In genomic region chr10:91436091-91436569, GRCm38 (mm10) we compare ENCODE assay signal across 12 mouse cellular contexts.
DNase-seq lines count a peak whose midpoint lies in the region; ATAC-seq lines count a peak whose summit lies in the region.
"Had no signal": no experiment of that assay in that cellular context is flagged by ENCODE, and none has a peak within 500 bp of the region (broad histone marks: within the 10 kb centered on the region; RNA-seq: fewer than 3 reads in every experiment).

No protein-coding gene starts in this region.

- H3K4me1 ChIP-seq in hindbrain, embryonic 15.5 days (replicated peaks): peaks cover 14% of the 10 kb centered on the region
- 0 out of 2 replicates have a peak, but pooled peaks cover 3% of the 10 kb centered on the region for H3K4me1 ChIP-seq in hindbrain, embryonic 10.5 days (replicated peaks)
- peaks cover 21% of the 10 kb centered on the region for H3K4me1 ChIP-seq in limb, embryonic 13.5 days

- H3K27me3 ChIP-seq in hindbrain, embryonic 15.5 days: no peaks in the 10 kb centered on the region
- no peaks in the 10 kb centered on the region for H3K27me3 ChIP-seq in hindbrain, embryonic 10.5 days (ENCODE audit: insufficient read depth, poor library complexity, severe bottlenecking)
- H3K27me3 ChIP-seq in limb, embryonic 13.5 days: 0 out of 2 replicates have a peak, but pooled peaks cover 4% of the 10 kb centered on the region

- 22% methylated on average over 9 of the region's 9 CpGs for WGBS in hindbrain, embryonic 15.5 days
- WGBS in hindbrain, embryonic 10.5 days: 67% methylated on average over 9 of the region's 9 CpGs
- 4% methylated on average over 9 of the region's 9 CpGs for WGBS in limb, embryonic 13.5 days

- no peak for DNase-seq in hindbrain, embryonic 10.5 days (ENCODE audit: low spot score)
- peak; percentile 5 for DNase-seq in ovary, postnatal 36 days (ENCODE audit: low spot score)
- no peak for DNase-seq in ovary, postnatal 14 days (ENCODE audit: low spot score)
- DNase-seq in left cerebral cortex, postnatal 4 days: no peak
- no peak for DNase-seq in frontal cortex, postnatal 14 days (ENCODE audit: low spot score in 2 of 2)
- DNase-seq: cerebellum, postnatal 36 days; lung, postnatal 36 days; right cerebral cortex, postnatal 4 days had no signal

- intact Hi-C loops in left cerebral cortex, postnatal 4 days (cut with DNase I): no loop called here

- H3K9me3 ChIP-seq in hindbrain, embryonic 15.5 days: no peaks in the 10 kb centered on the region
- H3K9me3 ChIP-seq in hindbrain, embryonic 10.5 days: no peaks in the 10 kb centered on the region
- no peaks in the 10 kb centered on the region for H3K9me3 ChIP-seq in limb, embryonic 13.5 days

- ATAC-seq in hindbrain, embryonic 15.5 days (ENCODE audit: low FRiP score, low read depth): peak; percentile 48; the same call in 1 of the 2 replicates
- peak; percentile 74 for ATAC-seq in limb, embryonic 13.5 days (ENCODE audit: low FRiP score, low read depth)
- ATAC-seq: forebrain, embryonic 14.5 days had no signal

- no peak overlapping the region for H3K9ac ChIP-seq in hindbrain, embryonic 15.5 days
- H3K9ac ChIP-seq in limb, embryonic 13.5 days: no peak overlapping the region

- no peak overlapping the region for H3K4me2 ChIP-seq in hindbrain, embryonic 15.5 days
- H3K4me2 ChIP-seq in limb, embryonic 13.5 days (replicated peaks): peak overlapping the region; percentile 30; the same call in 1 of the 2 replicates

- H3K4me3 ChIP-seq in hindbrain, embryonic 15.5 days: no peak overlapping the region
- H3K4me3 ChIP-seq in hindbrain, embryonic 10.5 days: no peak overlapping the region
- H3K4me3 ChIP-seq in limb, embryonic 13.5 days: no peak overlapping the region
- H3K4me3 ChIP-seq: myocyte had no signal

- no peak overlapping the region; the same call in 1 of the 2 replicates for H3K27ac ChIP-seq in hindbrain, embryonic 15.5 days (replicated peaks)
- H3K27ac ChIP-seq in hindbrain, embryonic 10.5 days: no peak overlapping the region
- no peak overlapping the region; the same call in 1 of the 2 replicates for H3K27ac ChIP-seq in limb, embryonic 13.5 days

- no peaks in the 10 kb centered on the region for H3K36me3 ChIP-seq in hindbrain, embryonic 15.5 days
- H3K36me3 ChIP-seq in hindbrain, embryonic 10.5 days: no peaks in the 10 kb centered on the region
- H3K36me3 ChIP-seq in limb, embryonic 13.5 days: no peaks in the 10 kb centered on the region
